Mouse (Mus musculus) naive thymus-derived CD4-positive, alpha-beta T cell, adult 2 months (primary cell): ENCODE data around the gene Plekha6.

Source experiments
- DNase-seq: peaks from one replicate; pipeline ENCODE4 v3.0.0-alpha.2; 2011; ENCODE audit warnings: low read depth

Plekha6 gene

GRCm38 (mm10) chr1:133276983-133277382 is 113.0 kb downstream of the Plekha6 start:
- no peak for DNase-seq

- no peak for DNase-seq
These were observed 114.5 kb downstream of the Plekha6 start for GRCm38 (mm10) chr1:133278539-133278938.

- DNase-seq, result no peak
These were observed 115.1 kb downstream of the Plekha6 start for GRCm38 (mm10) chr1:133278946-133279631.

GRCm38 (mm10) chr1:133279632-133280093 is 115.7 kb downstream of the Plekha6 start:
- DNase-seq, result no peak

- DNase-seq, result no peak
These were observed 116.5 kb downstream of the Plekha6 start for GRCm38 (mm10) chr1:133280537-133280936.

GRCm38 (mm10) chr1:133285907-133286306 is 121.9 kb downstream of the Plekha6 start:
- DNase-seq, result no peak

- DNase-seq, result no peak
These were observed 123.0 kb downstream of the Plekha6 start for GRCm38 (mm10) chr1:133287051-133287450.

GRCm38 (mm10) chr1:133287880-133288279 is 123.9 kb downstream of the Plekha6 start:
- DNase-seq, result no peak

- no peak for DNase-seq
These were observed 127.9 kb downstream of the Plekha6 start for GRCm38 (mm10) chr1:133291888-133292287.

GRCm38 (mm10) chr1:133292608-133293007 is 128.6 kb downstream of the Plekha6 start:
- DNase-seq, result no peak

- DNase-seq, result no peak
These were observed 132.4 kb downstream of the Plekha6 start for GRCm38 (mm10) chr1:133296376-133296775.

GRCm38 (mm10) chr1:133298816-133299215 is 134.8 kb downstream of the Plekha6 start:
- no peak for DNase-seq

- DNase-seq, result no peak
These were observed 138.5 kb downstream of the Plekha6 start for GRCm38 (mm10) chr1:133302540-133302939.

GRCm38 (mm10) chr1:133306842-133307241 is 142.8 kb downstream of the Plekha6 start:
- peak; percentile 70 for DNase-seq

GRCm38 (mm10) chr1:133307318-133307717 is 143.3 kb downstream of the Plekha6 start:
- peak; percentile 75 for DNase-seq

GRCm38 (mm10) chr1:133309652-133310267 is 145.8 kb downstream of the Plekha6 start, which contains the start of gene Golt1a:
Gene Golt1a (plus strand): TSS chr1:133309800.
- DNase-seq, result no peak

GRCm38 (mm10) chr1:133311240-133311639 is 147.2 kb downstream of the Plekha6 start:
- DNase-seq, result no peak

GRCm38 (mm10) chr1:133311946-133312345 is 147.9 kb downstream of the Plekha6 start:
- no peak for DNase-seq

- DNase-seq, result peak; percentile 52
These were observed 150.4 kb downstream of the Plekha6 start for GRCm38 (mm10) chr1:133314364-133314763.

GRCm38 (mm10) chr1:133315775-133316174 is 151.8 kb downstream of the Plekha6 start:
- no peak for DNase-seq

GRCm38 (mm10) chr1:133316577-133316976 is 152.6 kb downstream of the Plekha6 start:
- no peak for DNase-seq

- DNase-seq, result no peak
These were observed 153.1 kb downstream of the Plekha6 start for GRCm38 (mm10) chr1:133317149-133317548.

- DNase-seq, result no peak
These were observed 157.4 kb downstream of the Plekha6 start, which contains the start of gene Kiss1 for GRCm38 (mm10) chr1:133321267-133321925. Gene Kiss1 (plus strand): TSS chr1:133321875.
